In the genomic region with DNA sequence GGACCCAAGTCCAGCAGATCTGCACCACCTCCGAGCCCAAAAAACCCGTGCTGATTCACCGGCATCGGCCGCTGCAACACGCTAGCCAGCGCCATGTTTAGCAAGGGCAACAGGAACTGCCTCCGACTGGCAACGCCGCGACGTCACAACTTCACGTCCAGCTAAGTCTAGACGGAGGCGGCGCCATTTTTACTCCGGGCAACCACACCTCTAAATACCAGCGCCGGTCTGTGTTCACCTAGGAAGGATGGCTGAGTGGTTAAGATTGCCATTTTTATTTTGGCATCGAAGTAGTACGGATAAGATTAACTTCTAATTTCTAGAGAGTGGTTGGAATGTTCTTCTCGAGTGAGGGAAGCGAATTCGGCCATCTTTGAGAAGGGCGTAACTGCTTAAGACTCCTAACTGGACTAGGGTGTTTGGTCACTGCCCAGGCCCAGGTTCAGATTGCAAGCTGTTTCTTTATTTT, we compare ENCODE assay signal across 8 mouse cellular contexts. TPM values are rescaled to one million over a fixed set of nuclear protein-coding genes. Genes with fewer than 3 reads are reported as not detected.
A peak's percentile ranks its signal among the peaks of the same experiment; 100 is the strongest.
DNase-seq lines count a peak whose midpoint lies in the region; ATAC-seq and TF ChIP-seq lines count a peak whose summit lies in the region.

Gene Psmb5 (minus strand): TSS at position 126 of the 469 bp plus-strand sequence.

- H3K27ac ChIP-seq in CH12.LX (ENCODE audit: insufficient read depth, low read depth), result peak within 1 kb of the TSS; percentile 40; the same call in 1 of the 2 replicates
- H3K27ac ChIP-seq in forebrain, embryonic 11.5 days (ENCODE audit: low read depth, low read length), result no peak within 1 kb of the TSS
- H3K27ac ChIP-seq in heart, embryonic 16.5 days (ENCODE audit: low read length), result peak within 1 kb of the TSS; percentile 68
- peak within 1 kb of the TSS; percentile 40 for H3K27ac ChIP-seq in liver, embryonic 16.5 days (ENCODE audit: low read length)
- H3K27ac ChIP-seq in neural tube, embryonic 13.5 days (replicated peaks), result peak within 1 kb of the TSS; percentile 88
- H3K27ac ChIP-seq in testis, adult 2 months (ENCODE audit: control insufficient read depth, insufficient read depth, low read depth, low read length), result peak within 1 kb of the TSS; percentile 91

- peaks cover 3% of the 10 kb centered on the region for H3K9me3 ChIP-seq in CH12.LX (replicated peaks; ENCODE audit: low read length)
- no peaks in the 10 kb centered on the region for H3K9me3 ChIP-seq in forebrain, embryonic 11.5 days (ENCODE audit: control insufficient read depth, low read length)
- no peaks in the 10 kb centered on the region for H3K9me3 ChIP-seq in heart, embryonic 16.5 days (replicated peaks; ENCODE audit: control insufficient read depth, low read length)
- no peaks in the 10 kb centered on the region for H3K9me3 ChIP-seq in liver, embryonic 16.5 days (replicated peaks; ENCODE audit: control insufficient read depth, low read length)
- no peaks in the 10 kb centered on the region for H3K9me3 ChIP-seq in neural tube, embryonic 13.5 days

- H3K4me3 ChIP-seq in CH12.LX (replicated peaks in 1 of 3; ENCODE audit: low read depth in 2 of 3, low read length in 2 of 3, poor library complexity in 1 of 3), result peak within 1 kb of the TSS; percentile 93 to 97 (median 93)
- H3K4me3 ChIP-seq in forebrain, embryonic 11.5 days (ENCODE audit: low read depth, low read length), result peak within 1 kb of the TSS; percentile 83
- H3K4me3 ChIP-seq in heart, embryonic 16.5 days (ENCODE audit: low read length), result peak within 1 kb of the TSS; percentile 87
- peak within 1 kb of the TSS; percentile 82 for H3K4me3 ChIP-seq in liver, embryonic 16.5 days (ENCODE audit: low read depth, low read length)
- H3K4me3 ChIP-seq in neural tube, embryonic 13.5 days, result peak within 1 kb of the TSS; percentile 83
- H3K4me3 ChIP-seq in testis, adult 2 months (ENCODE audit: control insufficient read depth, low read depth, low read length), result peak within 1 kb of the TSS; percentile 99

- peak within 1 kb of the TSS; percentile 96 for H3K9ac ChIP-seq in CH12.LX (ENCODE audit: insufficient read depth, low read depth)
- H3K9ac ChIP-seq in forebrain, embryonic 11.5 days (ENCODE audit: low read length), result peak within 1 kb of the TSS; percentile 93
- H3K9ac ChIP-seq in heart, embryonic 16.5 days (ENCODE audit: low read length), result peak within 1 kb of the TSS; percentile 86
- H3K9ac ChIP-seq in liver, embryonic 16.5 days (ENCODE audit: low read depth, low read length), result peak within 1 kb of the TSS; percentile 87
- peak within 1 kb of the TSS; percentile 97 for H3K9ac ChIP-seq in neural tube, embryonic 13.5 days

- TF ChIP-seq RAD21 in CH12.LX (IDR thresholded peaks at IDR 0.05; ENCODE audit: low read depth, low read length), result no peak

- H3K27me3 ChIP-seq in CH12.LX (replicated peaks), result no peaks in the 10 kb centered on the region
- H3K27me3 ChIP-seq in forebrain, embryonic 11.5 days (ENCODE audit: control insufficient read depth, insufficient read depth, low read length), result no peaks in the 10 kb centered on the region
- H3K27me3 ChIP-seq in heart, embryonic 16.5 days (ENCODE audit: control insufficient read depth, insufficient read depth, low read length), result no peaks in the 10 kb centered on the region
- no peaks in the 10 kb centered on the region for H3K27me3 ChIP-seq in liver, embryonic 16.5 days (ENCODE audit: control insufficient read depth, insufficient read depth, low read depth, low read length)
- no peaks in the 10 kb centered on the region for H3K27me3 ChIP-seq in neural tube, embryonic 13.5 days
- H3K27me3 ChIP-seq in testis, adult 2 months (ENCODE audit: control insufficient read depth, insufficient read depth, low read length), result no peaks in the 10 kb centered on the region

- in situ Hi-C loops in CH12.LX (cut with MboI; ENCODE audit: low pct_ligation_motif_present, low pct_unique_long_range_greater_than_20kb, low sequenced_read_pairs), result no loop called here

- peak; percentile 92 for DNase-seq in CH12.LX (ENCODE audit: extremely low read depth)
- DNase-seq in c-Kit-positive CD71-positive TER-119-negative erythroid progenitor cells, embryonic 14.5 days (ENCODE audit: low read depth), result peak; percentile 85
- peak; percentile 91 for DNase-seq in forebrain, embryonic 11.5 days (ENCODE audit: low spot score)
- DNase-seq in kidney, postnatal 36 days, result peak; percentile 92

- under 1% methylated on average over 25 of the region's 25 CpGs for WGBS in forebrain, embryonic 11.5 days
- under 1% methylated on average over 25 of the region's 25 CpGs for WGBS in heart, embryonic 16.5 days
- 0% methylated on average over 25 of the region's 25 CpGs for WGBS in liver, embryonic 16.5 days (ENCODE audit: insufficient replicate concordance)
- WGBS in neural tube, embryonic 13.5 days, result under 1% methylated on average over 25 of the region's 25 CpGs

- H3K4me1 ChIP-seq in CH12.LX (ENCODE audit: control insufficient read depth in 1 of 2, insufficient read depth in 2 of 2), result peaks cover 5 to 13% of the 10 kb centered on the region in 2 experiments; a peak in 3 of 4 replicates
- H3K4me1 ChIP-seq in forebrain, embryonic 11.5 days (replicated peaks; ENCODE audit: control insufficient read depth, insufficient read depth, low read length), result no peaks in the 10 kb centered on the region
- H3K4me1 ChIP-seq in heart, embryonic 16.5 days (ENCODE audit: control insufficient read depth, insufficient read depth, low read length), result peaks cover 7% of the 10 kb centered on the region
- peaks cover 6% of the 10 kb centered on the region for H3K4me1 ChIP-seq in liver, embryonic 16.5 days (ENCODE audit: control insufficient read depth, low read depth, low read length)
- H3K4me1 ChIP-seq in neural tube, embryonic 13.5 days (replicated peaks), result peaks cover 24% of the 10 kb centered on the region
- no peaks in the 10 kb centered on the region; the same call in none of the 2 replicates for H3K4me1 ChIP-seq in testis, adult 2 months (ENCODE audit: control insufficient read depth, insufficient read depth, low read length)

- peaks cover 18% of the 10 kb centered on the region for H3K79me2 ChIP-seq in CH12.LX (replicated peaks; ENCODE audit: control insufficient read depth, extremely low read depth, insufficient read depth, poor library complexity, severe bottlenecking)

- H3K4me2 ChIP-seq in CH12.LX (ENCODE audit: insufficient read depth, low read depth, poor library complexity, severe bottlenecking), result peak within 1 kb of the TSS; percentile 42
- peak within 1 kb of the TSS; percentile 71 for H3K4me2 ChIP-seq in forebrain, embryonic 11.5 days (ENCODE audit: low read depth, low read length, severe bottlenecking)
- peak within 1 kb of the TSS; percentile 90 for H3K4me2 ChIP-seq in heart, embryonic 16.5 days (ENCODE audit: low read depth, low read length)
- H3K4me2 ChIP-seq in liver, embryonic 16.5 days (ENCODE audit: low read depth, low read length), result peak within 1 kb of the TSS; percentile 50
- H3K4me2 ChIP-seq in neural tube, embryonic 13.5 days, result peak within 1 kb of the TSS; percentile 84

- dilution Hi-C loops in CH12.LX (cut with MboI; ENCODE audit: extremely low pct_ligation_motif_present, extremely low pct_unique_long_range_greater_than_20kb, low sequenced_read_pairs), result no loop called here

- no peak for TF ChIP-seq CTCF in CH12.LX (conservative IDR thresholded peaks at IDR 0.05 in 1 of 2, IDR thresholded peaks at IDR 0.05 in 1 of 2; ENCODE audit: low read depth in 2 of 2, low read length in 2 of 2)
- TF ChIP-seq CTCF in testis, adult 2 months (IDR thresholded peaks at IDR 0.05; ENCODE audit: control insufficient read depth, insufficient read depth, insufficient replicate concordance, low read depth, low read length), result no peak

- peaks cover 26 to 30% of the 10 kb centered on the region in 2 experiments for H3K36me3 ChIP-seq in CH12.LX (replicated peaks in 1 of 2; ENCODE audit: control insufficient read depth in 1 of 2, insufficient read depth in 1 of 2, low read length in 1 of 2)
- H3K36me3 ChIP-seq in forebrain, embryonic 11.5 days (ENCODE audit: control insufficient read depth, insufficient read depth, low read length), result peaks cover 3% of the 10 kb centered on the region; the same call in 1 of the 2 replicates
- peaks cover 17% of the 10 kb centered on the region for H3K36me3 ChIP-seq in heart, embryonic 16.5 days (ENCODE audit: control insufficient read depth, insufficient read depth)
- H3K36me3 ChIP-seq in liver, embryonic 16.5 days (ENCODE audit: control insufficient read depth, insufficient read depth), result no peaks in the 10 kb centered on the region
- peaks cover 26% of the 10 kb centered on the region for H3K36me3 ChIP-seq in neural tube, embryonic 13.5 days
- H3K36me3 ChIP-seq in testis, adult 2 months (ENCODE audit: control insufficient read depth, insufficient read depth, low read length), result no peaks in the 10 kb centered on the region; the same call in 1 of the 2 replicates

- TF ChIP-seq POLR2A in CH12.LX (IDR thresholded peaks at IDR 0.05; ENCODE audit: low read depth, low read length), result peak; percentile 80
- peak; percentile 81 for TF ChIP-seq POLR2A in testis, adult 2 months (IDR thresholded peaks at IDR 0.05; ENCODE audit: control insufficient read depth, low read depth, low read length)

- peak; percentile 90 for ATAC-seq in forebrain, embryonic 11.5 days (replicated peaks; ENCODE audit: low FRiP score)
- peak; percentile 81 for ATAC-seq in heart, embryonic 16.5 days (replicated peaks; ENCODE audit: extremely low read depth, insufficient read depth, low FRiP score)
- ATAC-seq in liver, embryonic 16.5 days (ENCODE audit: low read depth), result peak; percentile 87
- peak; percentile 90 for ATAC-seq in neural tube, embryonic 13.5 days (ENCODE audit: low read depth)

- no peak for TF ChIP-seq EP300 in CH12.LX (IDR thresholded peaks at IDR 0.05; ENCODE audit: low read length)

TF ChIP-seq in CH12.LX, 34 proteins besides CTCF, POLR2A, EP300 and RAD21 (continues in another document):
- TF ChIP-seq ZC3H11A (IDR thresholded peaks at IDR 0.05; ENCODE audit: low read depth, low read length), result no peak
- no peak for TF ChIP-seq ZKSCAN1 (IDR thresholded peaks at IDR 0.05; ENCODE audit: borderline replicate concordance, low read depth, low read length)
- TF ChIP-seq MXI1 (IDR thresholded peaks at IDR 0.05; ENCODE audit: low read depth, low read length), result no peak
- TF ChIP-seq SIN3A (IDR thresholded peaks at IDR 0.05; ENCODE audit: low read length), result peak; percentile 55; the same call in 1 of the 2 replicates
- no peak for TF ChIP-seq UBTF (IDR thresholded peaks at IDR 0.05; ENCODE audit: low read depth, low read length)
- no peak for TF ChIP-seq MAX (IDR thresholded peaks at IDR 0.05; ENCODE audit: low read length)
- no peak for TF ChIP-seq USF1 (IDR thresholded peaks at IDR 0.05; ENCODE audit: low read depth, low read length)

RNA-seq across cellular contexts. Expression of gene Psmb5, which starts in this region (rescaled TPM):
- total RNA-seq in CH12.LX (2012; rRNA removed) (411 and 418 TPM in 2 replicates), CH12.LX (2014; rRNA removed) (416 and 455 TPM in 2 replicates)
- 299 and 371 TPM in 2 replicates for polyA plus RNA-seq in CH12.LX (2012; ENCODE audit: insufficient read length, low read depth)
- 414 and 455 TPM in 2 replicates for polyA plus RNA-seq in forebrain, embryonic 11.5 days (2014; fragmentation: Nextera tagmentation; extraction: Ambion mirVana)
- 358 and 367 TPM in 2 replicates for polyA plus RNA-seq in heart, embryonic 16.5 days (2015; fragmentation: Nextera tagmentation; extraction: Ambion mirVana)
- 173 and 183 TPM in 2 replicates for polyA plus RNA-seq in liver, embryonic 16.5 days (2015; fragmentation: Nextera tagmentation; extraction: Ambion mirVana)
- polyA plus RNA-seq in neural tube, embryonic 13.5 days (2015; fragmentation: Nextera tagmentation; extraction: Ambion mirVana), result 466 and 501 TPM in 2 replicates
- 87.4 and 106 TPM in 2 replicates for polyA plus RNA-seq in testis, adult 2 months (2012; rRNA removed)
